Mouse (Mus musculus): ENCODE data around the gene Bmp6.

Bmp6 gene

GRCm38 (mm10) chr13:38434831-38435230 lies 89.9 kb downstream of the Bmp6 start:
- DNase-seq (ENCODE audit: low read depth): no peak

GRCm38 (mm10) chr13:38437930-38438329 lies 93.0 kb downstream of the Bmp6 start:
- peak; percentile 37 for DNase-seq (ENCODE audit: low read depth)

- no peak for DNase-seq (ENCODE audit: low read depth)
Measured at GRCm38 (mm10) chr13:38440240-38440639, 95.3 kb downstream of the Bmp6 start.

- no peak for DNase-seq (ENCODE audit: low read depth)
Measured at GRCm38 (mm10) chr13:38448516-38449015, 103.7 kb downstream of the Bmp6 start.

GRCm38 (mm10) chr13:38450051-38450971 lies 105.4 kb downstream of the Bmp6 start:
- no peak for DNase-seq (ENCODE audit: low read depth)

- DNase-seq (ENCODE audit: low read depth): no peak
Measured at GRCm38 (mm10) chr13:38451446-38451845, 106.5 kb downstream of the Bmp6 start.

- peak; percentile 27 for DNase-seq (ENCODE audit: low read depth)
Measured at GRCm38 (mm10) chr13:38463410-38463809, 118.5 kb downstream of the Bmp6 start.

GRCm38 (mm10) chr13:38470882-38471281 lies 126.0 kb downstream of the Bmp6 start:
- DNase-seq (ENCODE audit: low read depth): no peak

- no peak for DNase-seq (ENCODE audit: low read depth)
Measured at GRCm38 (mm10) chr13:38472636-38473035, 127.7 kb downstream of the Bmp6 start.

GRCm38 (mm10) chr13:38473497-38473896 lies 128.6 kb downstream of the Bmp6 start:
- no peak for DNase-seq (ENCODE audit: low read depth)

- DNase-seq (ENCODE audit: low read depth): no peak
Measured at GRCm38 (mm10) chr13:38476936-38477335, 132.0 kb downstream of the Bmp6 start.

GRCm38 (mm10) chr13:38481021-38481420 lies 136.1 kb downstream of the Bmp6 start:
- DNase-seq (ENCODE audit: low read depth): no peak

GRCm38 (mm10) chr13:38484701-38485100 lies 139.8 kb downstream of the Bmp6 start:
- DNase-seq (ENCODE audit: low read depth): no peak

GRCm38 (mm10) chr13:38486767-38487166 lies 141.9 kb downstream of the Bmp6 start:
- no peak for DNase-seq (ENCODE audit: low read depth)

- no peak for DNase-seq (ENCODE audit: low read depth)
Measured at GRCm38 (mm10) chr13:38496715-38497114, 151.8 kb downstream of the Bmp6 start.

GRCm38 (mm10) chr13:38501314-38501713 lies 156.4 kb downstream of the Bmp6 start:
- DNase-seq (ENCODE audit: low read depth): no peak

- peak; percentile 81 for DNase-seq (ENCODE audit: low read depth)
Measured at GRCm38 (mm10) chr13:38503137-38503849, 158.4 kb downstream of the Bmp6 start.

GRCm38 (mm10) chr13:38506320-38506719 lies 161.4 kb downstream of the Bmp6 start:
- peak; percentile 52 for DNase-seq (ENCODE audit: low read depth)

GRCm38 (mm10) chr13:38506936-38507335 lies 162.0 kb downstream of the Bmp6 start:
- no peak for DNase-seq (ENCODE audit: low read depth)

GRCm38 (mm10) chr13:38509681-38510341 lies 164.9 kb downstream of the Bmp6 start:
- DNase-seq (ENCODE audit: low read depth): no peak

GRCm38 (mm10) chr13:38511979-38512378 lies 167.1 kb downstream of the Bmp6 start:
- DNase-seq (ENCODE audit: low read depth): no peak

GRCm38 (mm10) chr13:38513921-38514320 lies 169.0 kb downstream of the Bmp6 start:
- no peak for DNase-seq (ENCODE audit: low read depth)

Data from NIH3T3 (cell line).